Mouse (Mus musculus): ENCODE measurements around the gene Gria1. TPM values are rescaled to one million over a fixed set of nuclear protein-coding genes. Genes with fewer than 3 reads are reported as not detected.

The Gria1 gene
- 2.9 and 3.2 TPM in 2 replicates for polyA plus RNA-seq (2014; fragmentation: Nextera tagmentation; extraction: Ambion mirVana)

DNA sequence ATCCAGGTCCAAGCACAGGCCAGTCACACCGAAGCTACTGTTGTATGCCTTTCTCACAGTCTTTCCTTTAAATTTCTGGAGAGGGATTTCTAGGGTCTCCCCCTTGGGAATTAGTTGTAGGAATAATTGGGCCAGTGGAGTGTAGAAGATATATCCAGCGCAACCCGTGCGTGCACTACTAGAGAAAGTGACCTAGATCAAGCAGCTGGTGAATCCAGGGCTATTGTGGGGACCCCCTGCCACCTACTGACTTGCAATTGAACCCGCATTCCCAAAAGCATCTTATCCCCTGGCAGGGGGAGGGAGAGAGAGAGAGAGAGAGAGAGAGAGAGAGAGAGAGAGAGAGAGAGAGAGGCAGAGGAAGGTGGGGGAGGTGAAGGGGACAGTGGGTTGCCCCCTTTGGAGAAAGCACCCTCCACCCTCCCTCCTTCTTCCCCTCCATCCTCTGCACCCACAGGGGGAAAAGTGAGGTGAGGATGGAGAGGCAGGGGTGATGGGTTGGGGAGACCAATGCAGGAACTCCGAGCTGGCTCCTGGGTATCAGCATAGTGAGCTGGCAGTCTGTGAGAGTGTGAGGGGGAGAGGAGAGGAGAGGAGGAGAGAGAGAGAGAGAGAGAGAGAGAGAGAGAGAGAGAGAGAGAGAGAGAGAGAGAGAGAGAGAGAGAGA is at the start of gene Gria1:
Gene Gria1, plus strand, starts transcription at position 364 of the 667 bp plus-strand sequence.
- H3K27me3 ChIP-seq (ENCODE audit: control insufficient read depth, insufficient read depth, low read length) = 0 out of 2 replicates have a peak, but pooled peaks cover 4% of the 10 kb centered on the region
- no peak for ATAC-seq (ENCODE audit: insufficient number of reproducible peaks, insufficient read depth, low FRiP score, low read depth)
- H3K9me3 ChIP-seq (ENCODE audit: control insufficient read depth, low read depth, low read length) = no peaks in the 10 kb centered on the region
- 41% methylated on average over 6 of the region's 6 CpGs for WGBS
- no peaks in the 10 kb centered on the region for H3K36me3 ChIP-seq (ENCODE audit: control insufficient read depth, insufficient read depth, low read length)
- peak within 1 kb of the TSS; percentile 11; the same call in 1 of the 2 replicates for H3K4me3 ChIP-seq (ENCODE audit: low read depth, low read length)
- H3K4me2 ChIP-seq (replicated peaks; ENCODE audit: low read depth, low read length) = peak within 1 kb of the TSS; percentile 33
- H3K4me1 ChIP-seq (ENCODE audit: control insufficient read depth, insufficient read depth, low read length) = no peaks in the 10 kb centered on the region
- H3K27ac ChIP-seq (ENCODE audit: low read length) = no peak within 1 kb of the TSS
- no peak within 1 kb of the TSS for H3K9ac ChIP-seq (replicated peaks; ENCODE audit: low read depth, low read length)

DNA sequence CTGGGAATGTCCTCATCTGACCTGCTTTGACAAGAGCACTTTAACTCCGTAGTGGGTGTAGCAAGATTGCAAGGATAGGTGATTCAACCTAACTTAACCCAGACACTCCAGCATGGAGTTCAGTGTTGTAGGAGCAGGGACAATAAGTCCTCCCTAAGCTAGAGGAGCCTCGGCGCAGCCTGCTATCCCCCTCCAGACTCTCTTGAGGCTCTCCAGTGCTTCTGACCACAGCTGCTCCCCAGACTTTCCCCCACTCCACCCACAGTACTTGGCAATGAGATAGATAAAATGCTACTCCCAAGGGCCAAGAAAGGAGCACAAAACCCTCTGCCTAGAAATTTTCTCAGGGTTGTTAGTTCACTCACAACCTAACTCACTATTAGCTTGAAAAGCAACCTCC is 49.4 kb upstream of the Gria1 start:
- no peaks in the 10 kb centered on the region for H3K9me3 ChIP-seq (ENCODE audit: control insufficient read depth, low read depth, low read length)
- H3K4me3 ChIP-seq (ENCODE audit: low read depth, low read length) = no peak overlapping the region
- no peaks in the 10 kb centered on the region for H3K4me1 ChIP-seq (ENCODE audit: control insufficient read depth, insufficient read depth, low read length)
- H3K4me2 ChIP-seq (replicated peaks; ENCODE audit: low read depth, low read length) = no peak overlapping the region
- no peaks in the 10 kb centered on the region for H3K36me3 ChIP-seq (ENCODE audit: control insufficient read depth, insufficient read depth, low read length)
- 93% methylated on average over 3 of the region's 3 CpGs for WGBS
- ATAC-seq (ENCODE audit: insufficient number of reproducible peaks, insufficient read depth, low FRiP score, low read depth) = no peak
- no peak overlapping the region for H3K9ac ChIP-seq (replicated peaks; ENCODE audit: low read depth, low read length)
- H3K27ac ChIP-seq (ENCODE audit: low read length) = no peak overlapping the region
- H3K27me3 ChIP-seq (ENCODE audit: control insufficient read depth, insufficient read depth, low read length) = no peaks in the 10 kb centered on the region

DNA sequence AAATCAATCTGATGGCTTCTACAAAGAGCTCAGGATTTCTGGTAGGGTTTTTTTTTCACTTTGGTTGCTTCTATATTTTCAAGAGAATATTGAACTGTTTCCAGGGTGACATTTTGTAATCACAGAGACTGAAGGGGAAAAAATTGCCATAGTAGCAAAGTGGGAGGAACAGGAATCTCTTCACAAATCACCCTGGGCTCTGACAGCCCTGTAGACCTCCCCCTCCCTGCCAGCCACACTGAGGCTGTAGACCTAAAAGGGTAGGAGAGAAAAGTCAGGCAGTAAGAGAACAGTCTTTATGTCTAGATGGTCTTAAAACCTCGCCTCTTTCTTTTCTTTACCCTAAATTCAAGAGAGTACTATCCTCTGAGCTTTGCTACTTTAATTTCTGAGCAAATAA is 38.4 kb upstream of the Gria1 start:
- WGBS = 69% methylated on average over 1 of the region's 1 CpGs

DNA sequence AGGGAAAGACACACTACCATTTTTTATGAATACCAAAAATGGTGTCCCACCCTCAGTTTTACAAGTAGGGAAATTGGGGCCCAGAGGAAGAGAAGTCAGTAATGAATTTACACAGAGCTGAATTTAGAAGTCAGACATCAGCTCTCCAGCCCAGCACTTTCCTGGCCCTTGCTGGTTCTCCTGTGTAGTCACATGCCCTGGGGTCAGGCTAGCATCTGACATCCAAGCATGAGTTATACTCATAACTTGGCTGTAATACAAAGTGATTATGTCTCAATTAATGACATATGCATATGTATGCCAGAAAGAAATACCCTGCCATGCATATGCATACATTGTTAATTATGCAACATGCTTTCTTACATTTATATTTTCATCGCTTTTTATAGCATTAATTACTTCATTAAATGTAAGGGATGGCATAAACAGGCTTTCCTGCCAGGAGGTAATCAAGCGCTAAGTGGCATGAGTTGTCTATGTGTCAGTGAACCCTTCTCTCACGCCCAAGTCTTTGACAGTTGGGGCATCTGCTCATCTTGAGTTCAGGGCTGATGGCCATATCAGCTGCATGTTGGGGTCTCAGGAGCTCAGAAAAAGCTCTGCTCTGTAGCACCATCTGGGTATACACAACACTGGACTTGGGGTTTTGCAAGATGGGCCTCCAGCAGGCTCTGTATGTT is 26.7 kb upstream of the Gria1 start:
- H3K27ac ChIP-seq (ENCODE audit: low read length) = no peak overlapping the region
- WGBS = 92% methylated on average over 3 of the region's 3 CpGs
- H3K4me1 ChIP-seq (ENCODE audit: control insufficient read depth, insufficient read depth, low read length) = no peaks in the 10 kb centered on the region
- no peak overlapping the region for H3K9ac ChIP-seq (replicated peaks; ENCODE audit: low read depth, low read length)
- H3K27me3 ChIP-seq (ENCODE audit: control insufficient read depth, insufficient read depth, low read length) = no peaks in the 10 kb centered on the region
- H3K4me3 ChIP-seq (ENCODE audit: low read depth, low read length) = no peak overlapping the region
- H3K36me3 ChIP-seq (ENCODE audit: control insufficient read depth, insufficient read depth, low read length) = no peaks in the 10 kb centered on the region
- H3K9me3 ChIP-seq (ENCODE audit: control insufficient read depth, low read depth, low read length) = no peaks in the 10 kb centered on the region; the same call in 1 of the 2 replicates
- H3K4me2 ChIP-seq (replicated peaks; ENCODE audit: low read depth, low read length) = no peak overlapping the region
- no peak for ATAC-seq (ENCODE audit: insufficient number of reproducible peaks, insufficient read depth, low FRiP score, low read depth)

More for the DNA sequence above, 38.4 kb upstream of the Gria1 start:
- ATAC-seq (ENCODE audit: insufficient number of reproducible peaks, insufficient read depth, low FRiP score, low read depth) = no peak
- H3K4me2 ChIP-seq (replicated peaks; ENCODE audit: low read depth, low read length) = no peak overlapping the region
- H3K27ac ChIP-seq (ENCODE audit: low read length) = no peak overlapping the region
- no peaks in the 10 kb centered on the region for H3K27me3 ChIP-seq (ENCODE audit: control insufficient read depth, insufficient read depth, low read length)
- H3K36me3 ChIP-seq (ENCODE audit: control insufficient read depth, insufficient read depth, low read length) = no peaks in the 10 kb centered on the region
- no peak overlapping the region for H3K4me3 ChIP-seq (ENCODE audit: low read depth, low read length)
- no peaks in the 10 kb centered on the region for H3K4me1 ChIP-seq (ENCODE audit: control insufficient read depth, insufficient read depth, low read length)
- no peaks in the 10 kb centered on the region for H3K9me3 ChIP-seq (ENCODE audit: control insufficient read depth, low read depth, low read length)
- H3K9ac ChIP-seq (replicated peaks; ENCODE audit: low read depth, low read length) = no peak overlapping the region

DNA sequence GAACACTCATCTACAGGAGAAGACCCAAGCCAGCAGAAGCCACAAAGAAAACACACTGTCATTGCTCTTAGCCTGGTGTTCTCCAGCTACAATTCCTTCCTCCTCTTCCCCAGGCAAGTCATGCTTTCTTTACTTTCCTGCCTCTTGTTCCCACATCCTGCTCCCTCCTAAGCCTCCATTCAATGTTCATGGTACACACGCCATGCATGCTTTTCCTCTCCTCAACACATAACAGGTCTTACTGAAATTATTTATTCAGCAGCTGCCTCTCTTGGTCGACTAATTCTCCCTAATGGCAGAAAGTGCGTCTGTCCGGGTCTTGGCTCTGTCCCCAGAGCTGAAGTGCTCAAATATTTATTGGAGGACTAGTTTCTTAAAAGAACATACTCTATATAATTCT is 25.7 kb upstream of the Gria1 start:
- Histone ChIP-seq H3K9me3 (ENCODE audit: control insufficient read depth, low read depth, low read length) (no peaks in the 10 kb centered on the region; the same call in 1 of the 2 replicates), H3K27me3 (ENCODE audit: control insufficient read depth, insufficient read depth, low read length) (no peaks in the 10 kb centered on the region), H3K4me3 (ENCODE audit: low read depth, low read length) (no peak overlapping the region), H3K27ac (ENCODE audit: low read length) (no peak overlapping the region), H3K4me2 (replicated peaks; ENCODE audit: low read depth, low read length) (no peak overlapping the region), H3K36me3 (ENCODE audit: control insufficient read depth, insufficient read depth, low read length) (no peaks in the 10 kb centered on the region), H3K9ac (replicated peaks; ENCODE audit: low read depth, low read length) (no peak overlapping the region), H3K4me1 (ENCODE audit: control insufficient read depth, insufficient read depth, low read length) (no peaks in the 10 kb centered on the region)
- no peak for ATAC-seq (ENCODE audit: insufficient number of reproducible peaks, insufficient read depth, low FRiP score, low read depth)
- 31% methylated on average over 4 of the region's 4 CpGs for whole genome bisulfite sequencing

DNA sequence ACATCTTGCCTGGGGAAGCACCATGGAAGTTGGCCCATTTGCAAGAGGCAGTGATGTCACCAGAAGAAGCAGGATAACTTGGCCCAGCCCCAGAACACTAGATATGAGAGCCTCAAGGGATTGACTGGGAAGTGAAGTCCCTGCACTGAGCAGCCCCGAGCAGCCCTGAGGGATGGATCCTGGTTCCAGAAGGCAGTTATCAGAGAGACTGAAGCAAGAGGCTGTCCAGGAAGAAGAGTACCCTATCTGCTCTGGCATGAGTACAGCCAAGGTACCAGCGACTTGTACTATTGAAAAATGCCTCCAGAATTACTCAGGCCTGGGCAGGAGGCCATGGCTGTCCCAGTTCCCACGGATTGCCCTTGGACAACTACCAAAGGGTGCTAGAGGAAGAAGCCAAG is 11.6 kb upstream of the Gria1 start:
- no peak overlapping the region for H3K4me3 ChIP-seq (ENCODE audit: low read depth, low read length)
- no peaks in the 10 kb centered on the region for H3K27me3 ChIP-seq (ENCODE audit: control insufficient read depth, insufficient read depth, low read length)
- H3K36me3 ChIP-seq (ENCODE audit: control insufficient read depth, insufficient read depth, low read length) = no peaks in the 10 kb centered on the region
- H3K4me2 ChIP-seq (replicated peaks; ENCODE audit: low read depth, low read length) = no peak overlapping the region
- H3K9me3 ChIP-seq (ENCODE audit: control insufficient read depth, low read depth, low read length) = no peaks in the 10 kb centered on the region
- H3K4me1 ChIP-seq (ENCODE audit: control insufficient read depth, insufficient read depth, low read length) = 0 out of 2 replicates have a peak, but pooled peaks cover under 1% of the 10 kb centered on the region
- no peak overlapping the region for H3K27ac ChIP-seq (ENCODE audit: low read length)
- no peak overlapping the region for H3K9ac ChIP-seq (replicated peaks; ENCODE audit: low read depth, low read length)
- 80% methylated on average over 3 of the region's 3 CpGs for WGBS
- ATAC-seq (ENCODE audit: insufficient number of reproducible peaks, insufficient read depth, low FRiP score, low read depth) = no peak

GRCm38 (mm10) chr11:57004611-57005010 is 6.6 kb upstream of the Gria1 start:
- Histone ChIP-seq H3K4me3 (ENCODE audit: low read depth, low read length) (no peak overlapping the region), H3K9ac (replicated peaks; ENCODE audit: low read depth, low read length) (no peak overlapping the region), H3K27me3 (ENCODE audit: control insufficient read depth, insufficient read depth, low read length) (no peaks in the 10 kb centered on the region), H3K36me3 (ENCODE audit: control insufficient read depth, insufficient read depth, low read length) (no peaks in the 10 kb centered on the region), H3K4me2 (replicated peaks; ENCODE audit: low read depth, low read length) (no peak overlapping the region), H3K9me3 (ENCODE audit: control insufficient read depth, low read depth, low read length) (no peaks in the 10 kb centered on the region), H3K4me1 (ENCODE audit: control insufficient read depth, insufficient read depth, low read length) (0 out of 2 replicates have a peak, but pooled peaks cover 5% of the 10 kb centered on the region), H3K27ac (ENCODE audit: low read length) (no peak overlapping the region)
- 34% methylated on average over 3 of the region's 3 CpGs for WGBS
- no peak for ATAC-seq (ENCODE audit: insufficient number of reproducible peaks, insufficient read depth, low FRiP score, low read depth)

- no peaks in the 10 kb centered on the region for H3K27me3 ChIP-seq (ENCODE audit: control insufficient read depth, insufficient read depth, low read length)
- no peak overlapping the region for H3K27ac ChIP-seq (ENCODE audit: low read length)
- H3K4me3 ChIP-seq (ENCODE audit: low read depth, low read length) = no peak overlapping the region
- ATAC-seq (ENCODE audit: insufficient number of reproducible peaks, insufficient read depth, low FRiP score, low read depth) = no peak
- H3K4me1 ChIP-seq (ENCODE audit: control insufficient read depth, insufficient read depth, low read length) = 0 out of 2 replicates have a peak, but pooled peaks cover 5% of the 10 kb centered on the region
- H3K9ac ChIP-seq (replicated peaks; ENCODE audit: low read depth, low read length) = no peak overlapping the region
- no peaks in the 10 kb centered on the region for H3K36me3 ChIP-seq (ENCODE audit: control insufficient read depth, insufficient read depth, low read length)
- H3K4me2 ChIP-seq (replicated peaks; ENCODE audit: low read depth, low read length) = no peak overlapping the region
- H3K9me3 ChIP-seq (ENCODE audit: control insufficient read depth, low read depth, low read length) = no peaks in the 10 kb centered on the region
- WGBS = 65% methylated on average over 7 of the region's 7 CpGs
Measured at GRCm38 (mm10) chr11:57005341-57005740, 5.8 kb upstream of the Gria1 start.

Data from stomach, embryonic 14.5 days (tissue).